Mouse (Mus musculus) liver, adult 2 months (tissue): ENCODE results near the gene Strip2.

ENCODE experiments used
- CTCF ChIP-seq: fragments of 200-500 bp; IDR thresholded peaks from 2 replicates; pipeline ENCODE4 v1.5.1; 2011; ENCODE audit warnings: low read depth, low read length, control low read depth
- POLR2A ChIP-seq: fragments of 200-500 bp; IDR thresholded peaks from 2 replicates; pipeline ENCODE4 v1.6.1; 2011; ENCODE audit warnings: low read length, control low read depth; ENCODE audit not compliant: insufficient read depth; ENCODE audit errors: extremely low read depth

GRCm38 (mm10) chr6:29915836-29916235, 976 bp upstream of the Strip2 start:
- TF ChIP-seq POLR2A (no peak), CTCF (no peak)
